ENCODE assay signal across 9 mouse cellular contexts in genomic region chr1:65179634-65180249, GRCm38 (mm10). TPM values are rescaled to one million over a fixed set of nuclear protein-coding genes. Genes with fewer than 3 reads are reported as not detected.
DNase-seq lines count a peak whose midpoint lies in the region; TF ChIP-seq lines count a peak whose summit lies in the region.
"Had no signal": no experiment of that assay in that cellular context is flagged by ENCODE, and none has a peak within 500 bp of the region (broad histone marks: within the 10 kb centered on the region; RNA-seq: fewer than 3 reads in every experiment).

No protein-coding gene starts in this region.

- H3K79me2 ChIP-seq in liver, adult 2 months (ENCODE audit: control insufficient read depth, insufficient read depth, low read length): peaks cover 7% of the 10 kb centered on the region; the same call in 1 of the 2 replicates
- peaks cover 15% of the 10 kb centered on the region for H3K79me2 ChIP-seq in myocyte (ENCODE audit: control insufficient read depth, insufficient read depth)

- no peak overlapping the region for H3K9ac ChIP-seq in liver, adult 2 months (ENCODE audit: low read depth, low read length)

- TF ChIP-seq POLR2A in liver, adult 2 months (IDR thresholded peaks at IDR 0.05; ENCODE audit: extremely low read depth, insufficient read depth, low read length): no peak
- no peak for TF ChIP-seq POLR2A in myocyte (IDR thresholded peaks at IDR 0.05; ENCODE audit: insufficient read length, low read depth)

- TF ChIP-seq CTCF in liver, adult 2 months (IDR thresholded peaks at IDR 0.05; ENCODE audit: low read depth, low read length): peak; percentile 21; the same call in 1 of the 2 replicates

- no peak overlapping the region for H3K27ac ChIP-seq in liver, adult 2 months (replicated peaks; ENCODE audit: insufficient read depth, low read depth, low read length)

- DNase-seq in 3T3-L1 (ENCODE audit: low read depth, low spot score) (peak; percentile 93), MEL-GATA-1-ER (ENCODE audit: extremely low read depth, low read depth) (peak; percentile 81)
- peak; percentile 37 to 69 for DNase-seq in cerebellum, postnatal 36 days
- peak; percentile 33 for DNase-seq in gastrocnemius, postnatal 14 days
- peak; percentile 87 for DNase-seq in kidney, adult 9 months
- peak; percentile 78 for DNase-seq in liver, adult 2 months (ENCODE audit: extremely low read depth, low read depth, low spot score)
- DNase-seq in testis, postnatal 10 days (ENCODE audit: low spot score): peak; percentile 76

- H3K36me3 ChIP-seq in liver, adult 2 months (ENCODE audit: control insufficient read depth, insufficient read depth, low read length): peaks cover 4% of the 10 kb centered on the region; the same call in 1 of the 2 replicates
- H3K36me3 ChIP-seq in myocyte (ENCODE audit: control insufficient read depth, insufficient read depth): no peaks in the 10 kb centered on the region

- 1% methylated on average over 11 of the region's 11 CpGs for WGBS in liver, adult 2 months

- H3K4me1 ChIP-seq in liver, adult 2 months (ENCODE audit: control insufficient read depth, insufficient read depth, low read length): peaks cover 4% of the 10 kb centered on the region

- intact Hi-C loops in gastrocnemius, postnatal 14 days (cut with DNase I; ENCODE audit: low total_unique reads): loop anchor here (5.0 to 10.0 kb wide), 2 partner anchors 72 to 135 kb away; no protein-coding TSS in a partner anchor

- H3K4me3 ChIP-seq in liver, adult 2 months (ENCODE audit: insufficient read depth, low read depth, low read length): peak overlapping the region; percentile 25; the same call in 1 of the 2 replicates
- H3K4me3 ChIP-seq in myocyte: peak overlapping the region; percentile 55

- H3K27me3 ChIP-seq in liver, adult 2 months (ENCODE audit: control insufficient read depth, insufficient read depth, low read length): no peaks in the 10 kb centered on the region
- H3K27me3 ChIP-seq in myocyte (ENCODE audit: control insufficient read depth, insufficient read depth, insufficient read length): no peaks in the 10 kb centered on the region

- no peak overlapping the region for H3ac ChIP-seq in myocyte (ENCODE audit: control insufficient read depth, insufficient read length)

- H3K4me2 ChIP-seq in myocyte (ENCODE audit: low read depth): peak overlapping the region; percentile 97

TF ChIP-seq in myocyte, 11 proteins besides CTCF, POLR2A, EP300 and RAD21:
- no peak for TF ChIP-seq SRF (IDR thresholded peaks at IDR 0.05; ENCODE audit: control insufficient read depth, insufficient read length, low read depth)
- peak in 1 of 3 experiments; percentile 10 for TF ChIP-seq MYOD1 (IDR thresholded peaks at IDR 0.05; ENCODE audit: control insufficient read depth in 1 of 3, insufficient read length in 2 of 3, low read depth in 2 of 3)
- no peak for TF ChIP-seq MAX (IDR thresholded peaks at IDR 0.05; ENCODE audit: low read depth)

RNA-seq across cellular contexts. Expression of gene Idh1, which starts 6.6 kb away (rescaled TPM):
- total RNA-seq in gastrocnemius, postnatal 14 days (2021): 10 to 100 TPM; 39.9 to 51.1 TPM
- total RNA-seq in liver, adult 2 months (2014; rRNA removed): 510 and 624 TPM in 2 replicates
- 137 and 155 TPM in 2 replicates for polyA plus RNA-seq in liver, adult 2 months (2012; rRNA removed)
- polyA plus RNA-seq in myocyte (2012; fragmentation: generic; extraction: Trizol): 44.7 TPM

RNA-seq across cellular contexts. Expression of gene Pikfyve, which starts 6.7 kb away (rescaled TPM):
- total RNA-seq in gastrocnemius, postnatal 14 days (2021): 1 to 10 TPM; 8.5 to 8.9 TPM
- 18.7 and 21.1 TPM in 2 replicates for total RNA-seq in liver, adult 2 months (2014; rRNA removed)
- polyA plus RNA-seq in liver, adult 2 months (2012; rRNA removed): 2.8 and 2.9 TPM in 2 replicates
- polyA plus RNA-seq in myocyte (2012; fragmentation: generic; extraction: Trizol): 4.2 TPM

RNA-seq across cellular contexts. Expression of gene D630023F18Rik, which starts 56.7 kb away (rescaled TPM):
- not detected for total RNA-seq in gastrocnemius, postnatal 14 days (2021)
- total RNA-seq in liver, adult 2 months (2014; rRNA removed): not detected in 2 replicates
- 0.17 TPM in 1 of 2 replicates, not detected in the other for polyA plus RNA-seq in liver, adult 2 months (2012; rRNA removed)
- polyA plus RNA-seq in myocyte (2012; fragmentation: generic; extraction: Trizol): not detected
- total RNA-seq: gastrocnemius, postnatal 36 days had no signal

Comparison
In these comparisons a context has a peak if more than half of its experiments do, and no peak if none do; other contexts are left out.
1. DNase-seq: peak in every context shown above with its lines; median percentile 93 in 3T3-L1; 87 in kidney, adult 9 months; 81 in MEL-GATA-1-ER; 78 in liver, adult 2 months; 76 in testis, postnatal 10 days; 53 in cerebellum, postnatal 36 days; 33 in gastrocnemius, postnatal 14 days.